Mouse (Mus musculus): Measurements from ENCODE around the gene Mapk1ip1. TPM values are rescaled to one million over a fixed set of nuclear protein-coding genes. Genes with fewer than 3 reads are reported as not detected.
A peak's percentile ranks its signal among the peaks of the same experiment; 100 is the strongest.

Mapk1ip1 gene
- total RNA-seq, 1 experiment from 2014 or later = 49.3 TPM

DNA sequence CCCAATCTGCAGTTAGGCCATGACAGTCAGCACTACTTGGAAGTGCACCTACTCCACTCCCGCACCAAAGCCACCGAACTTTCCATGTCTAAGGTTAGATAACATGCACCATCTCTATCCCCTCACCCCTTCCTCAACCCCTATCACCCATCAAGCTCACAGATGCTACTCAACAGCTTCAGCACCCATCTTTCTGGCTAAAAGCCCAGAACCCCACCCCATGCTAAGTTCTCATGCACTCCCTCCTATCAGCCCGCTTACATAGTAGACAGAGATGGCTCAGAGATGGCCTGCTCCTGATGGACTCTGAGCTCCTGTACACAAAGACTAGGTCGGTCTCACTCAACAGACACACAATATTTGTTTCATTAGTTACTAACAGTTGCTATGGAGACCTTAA lies 2.7 kb downstream of the Mapk1ip1 start:
- no peak for ATAC-seq (ENCODE audit: extremely low read depth, insufficient number of reproducible peaks, low FRiP score, poor library complexity, severe bottlenecking)

- ATAC-seq (ENCODE audit: extremely low read depth, insufficient number of reproducible peaks, low FRiP score, poor library complexity, severe bottlenecking) = no peak
Measured at GRCm38 (mm10) chr7:138841436-138842151, 4.5 kb downstream of the Mapk1ip1 start.

DNA sequence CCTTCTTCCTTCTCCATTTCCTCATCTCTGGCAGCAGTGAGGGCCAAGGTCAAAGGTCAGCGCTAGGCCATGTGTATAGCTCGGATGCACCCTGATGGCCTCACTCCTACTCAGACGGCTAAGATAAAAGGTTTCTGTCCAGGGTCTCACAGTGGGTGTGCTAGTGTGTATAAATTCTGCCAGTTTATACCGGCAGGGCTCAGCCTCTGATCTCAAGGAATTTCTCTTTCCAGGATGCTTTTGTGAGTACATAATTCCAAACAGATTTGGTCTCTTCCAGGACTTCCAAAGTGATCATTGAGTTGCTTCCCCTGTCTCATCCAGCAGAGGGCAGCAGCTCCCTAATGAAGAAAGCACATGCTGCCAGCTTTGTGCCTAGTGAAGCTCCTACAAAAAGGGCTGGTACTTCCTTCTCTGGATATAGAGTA lies 5.5 kb downstream of the Mapk1ip1 start:
- ATAC-seq (ENCODE audit: extremely low read depth, insufficient number of reproducible peaks, low FRiP score, poor library complexity, severe bottlenecking) = peak; percentile 69

DNA sequence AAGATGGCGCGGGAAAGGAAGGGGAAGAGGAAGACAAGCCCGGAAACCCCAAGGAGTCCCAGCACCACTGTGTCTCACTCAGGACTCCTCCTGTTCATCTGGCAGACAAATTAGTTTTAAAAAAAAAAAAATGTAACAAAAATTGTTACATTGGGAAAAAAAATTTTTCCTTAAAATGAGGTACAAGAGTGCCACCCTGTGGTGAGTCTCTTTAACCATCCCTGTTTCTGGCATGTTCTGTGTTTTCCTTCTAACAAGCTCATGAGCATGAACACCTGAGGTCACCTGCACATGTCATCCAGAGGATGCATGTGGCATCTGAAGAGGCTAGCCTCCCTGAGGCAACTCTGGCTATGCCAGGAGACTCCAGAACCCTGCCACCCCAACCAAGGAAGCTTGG lies 11.0 kb downstream of the Mapk1ip1 start:
- no peak for ATAC-seq (ENCODE audit: extremely low read depth, insufficient number of reproducible peaks, low FRiP score, poor library complexity, severe bottlenecking)

- ATAC-seq (ENCODE audit: extremely low read depth, insufficient number of reproducible peaks, low FRiP score, poor library complexity, severe bottlenecking) = peak; percentile 59; the same call in 1 of the 2 replicates
Measured at GRCm38 (mm10) chr7:138827812-138828211, 18.3 kb downstream of the Mapk1ip1 start.

DNA sequence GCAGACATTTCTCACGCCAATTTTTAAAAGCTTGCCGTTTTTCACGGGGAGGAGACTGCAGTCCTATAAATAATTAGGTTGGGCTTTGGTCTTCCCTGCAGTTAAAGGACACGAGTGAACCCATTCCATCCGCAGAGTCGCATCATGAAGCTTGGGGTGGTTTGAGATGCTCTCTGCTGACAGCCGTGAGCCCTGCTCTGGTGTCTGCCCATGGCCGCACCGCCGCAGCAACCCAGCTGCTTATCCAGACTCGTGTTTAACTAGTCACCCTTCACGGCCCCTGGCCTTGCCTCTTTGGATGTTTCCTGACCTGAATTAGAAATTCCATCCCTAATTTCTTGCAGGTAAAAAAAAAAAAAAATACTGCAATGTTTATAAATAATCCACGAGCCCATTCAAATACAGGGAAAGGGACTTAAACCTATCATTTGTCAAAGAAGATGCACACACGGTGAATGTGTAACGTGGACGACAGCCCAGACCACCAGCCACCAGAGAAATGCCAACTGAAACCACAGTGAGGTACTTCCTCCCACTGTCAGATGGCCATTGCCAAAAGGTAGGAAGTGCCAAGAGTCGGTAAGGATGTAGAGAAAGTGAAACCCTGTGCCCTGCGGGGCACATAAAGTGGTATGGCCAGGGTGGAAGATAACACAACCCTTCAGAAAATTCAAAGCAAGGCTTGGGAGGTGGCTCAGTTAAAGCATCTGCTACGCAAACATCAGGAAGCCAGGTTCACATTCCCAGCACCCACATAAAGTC lies 20.9 kb downstream of the Mapk1ip1 start:
- no peak for ATAC-seq (ENCODE audit: extremely low read depth, insufficient number of reproducible peaks, low FRiP score, poor library complexity, severe bottlenecking)

DNA sequence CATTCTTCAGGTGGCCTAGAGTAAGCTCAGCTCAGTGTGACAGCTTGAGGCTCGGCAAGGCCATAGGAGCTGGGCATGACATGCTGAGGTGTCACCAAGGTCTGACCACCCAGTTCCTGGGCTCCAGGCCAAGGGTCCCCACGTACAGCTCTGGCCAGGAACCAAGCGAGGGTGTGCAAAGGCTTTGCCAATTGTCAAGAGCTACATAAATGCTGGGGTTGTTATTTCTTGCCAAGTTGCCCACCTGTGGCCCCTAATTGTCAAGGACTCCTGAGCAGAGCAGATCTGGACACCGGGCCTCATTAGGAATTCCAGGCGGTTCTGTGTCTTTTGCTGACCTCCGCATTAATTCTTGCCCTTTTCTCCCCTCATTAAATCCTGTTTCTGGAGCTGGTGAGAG lies 21.6 kb downstream of the Mapk1ip1 start:
- no peak for ATAC-seq (ENCODE audit: extremely low read depth, insufficient number of reproducible peaks, low FRiP score, poor library complexity, severe bottlenecking)

DNA sequence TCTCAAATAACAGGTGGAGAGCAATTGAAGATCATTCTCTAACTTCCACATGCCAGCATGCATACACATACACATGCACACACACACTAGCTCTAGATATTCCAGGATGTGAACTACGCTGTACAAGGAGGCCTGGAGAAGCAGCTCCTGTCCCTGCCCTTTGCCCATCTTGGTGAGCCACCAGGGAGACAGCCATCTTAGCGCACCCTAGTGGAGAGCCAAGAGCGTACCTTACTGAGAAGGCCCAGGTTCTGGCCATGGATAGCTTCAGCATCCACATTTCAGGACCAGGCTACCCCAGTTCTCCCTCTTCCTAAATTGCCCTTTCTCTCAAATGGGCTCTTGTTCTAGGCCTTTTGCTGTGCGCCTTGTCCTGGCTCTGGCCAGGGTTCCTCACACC lies 27.8 kb downstream of the Mapk1ip1 start:
- no peak for ATAC-seq (ENCODE audit: extremely low read depth, insufficient number of reproducible peaks, low FRiP score, poor library complexity, severe bottlenecking)

DNA sequence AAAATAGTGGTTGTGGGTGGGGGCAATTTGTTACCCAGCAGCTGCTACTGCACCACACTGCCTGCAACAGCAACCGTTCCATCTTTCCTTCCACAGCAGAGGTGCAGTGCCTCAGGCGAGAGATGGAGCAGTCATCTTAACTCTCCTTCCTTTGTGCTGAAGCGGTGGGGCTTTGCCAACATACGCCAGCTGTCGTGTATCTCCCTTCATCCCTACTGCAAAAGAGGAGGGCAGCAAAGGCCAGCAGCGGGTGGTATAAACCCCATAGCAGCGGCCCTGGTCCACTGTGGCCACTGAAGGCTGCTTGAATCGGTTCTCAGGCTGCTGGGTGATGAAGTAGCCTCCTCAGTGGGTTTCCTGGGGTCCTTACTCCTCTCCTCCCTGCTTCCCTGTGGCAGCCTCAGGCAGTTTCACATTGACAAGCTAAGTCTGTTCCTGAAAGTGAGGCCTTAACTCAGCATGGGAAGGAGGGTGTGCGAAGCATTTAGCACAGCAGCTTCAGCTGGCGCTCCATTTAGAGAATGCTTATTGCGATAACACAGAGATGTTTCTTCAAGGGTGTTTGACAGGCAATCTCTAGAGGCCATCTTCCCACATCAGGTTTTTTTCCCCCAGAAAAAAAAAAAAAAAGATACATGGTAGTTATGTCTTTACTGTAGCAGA lies 32.7 kb downstream of the Mapk1ip1 start:
- no peak for ATAC-seq (ENCODE audit: extremely low read depth, insufficient number of reproducible peaks, low FRiP score, poor library complexity, severe bottlenecking)

DNA sequence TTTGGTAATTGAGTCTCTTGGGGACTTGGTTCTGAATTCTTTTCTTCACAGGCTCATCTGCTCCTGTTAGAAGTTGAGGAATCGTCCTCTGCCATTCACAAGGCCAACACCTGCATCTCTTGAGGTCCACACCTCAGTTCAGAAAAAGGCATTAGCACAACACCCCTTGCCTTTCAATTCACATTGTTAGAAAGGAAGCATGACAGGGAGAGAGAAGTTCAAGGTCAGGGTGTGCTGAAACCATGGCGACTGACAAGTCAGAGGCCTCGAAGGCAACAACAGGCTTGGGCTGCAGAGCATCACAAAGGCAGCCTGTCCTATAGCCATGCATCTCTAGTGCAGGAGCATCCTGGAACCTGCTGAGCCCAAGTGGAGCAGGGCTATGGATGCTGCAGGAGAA lies 38.9 kb downstream of the Mapk1ip1 start:
- ATAC-seq (ENCODE audit: extremely low read depth, insufficient number of reproducible peaks, low FRiP score, poor library complexity, severe bottlenecking) = no peak

GRCm38 (mm10) chr7:138803386-138803785 lies 42.7 kb downstream of the Mapk1ip1 start:
- no peak for ATAC-seq (ENCODE audit: extremely low read depth, insufficient number of reproducible peaks, low FRiP score, poor library complexity, severe bottlenecking)

GRCm38 (mm10) chr7:138788109-138788508 lies 58.0 kb downstream of the Mapk1ip1 start:
- ATAC-seq (ENCODE audit: extremely low read depth, insufficient number of reproducible peaks, low FRiP score, poor library complexity, severe bottlenecking) = no peak

Other genes starting within 250 kb of the Mapk1ip1 start
- 48.0 and 58.1 TPM in 2 replicates for gene Ppp2r2d, start 194 bp downstream of the Mapk1ip1 start, total RNA-seq (2017)
- gene Bnip3, start 63.2 kb upstream of the Mapk1ip1 start, total RNA-seq (2017) = 54.7 and 59.1 TPM in 2 replicates
- not detected in 2 replicates for gene Jakmip3, start 94.5 kb upstream of the Mapk1ip1 start, total RNA-seq (2017)
- gene Dpysl4, start 239.7 kb upstream of the Mapk1ip1 start, total RNA-seq (2017) = not detected in 2 replicates